Mouse (Mus musculus): ENCODE data around the gene Fam117a.

The Fam117a gene

GRCm38 (mm10) chr11:95336568-95337128 is at the start of gene Fam117a:
Fam117a (plus strand) TSS chr11:95337018.
- DNase-seq (ENCODE audit: low spot score) = peak; percentile 84

DNA sequence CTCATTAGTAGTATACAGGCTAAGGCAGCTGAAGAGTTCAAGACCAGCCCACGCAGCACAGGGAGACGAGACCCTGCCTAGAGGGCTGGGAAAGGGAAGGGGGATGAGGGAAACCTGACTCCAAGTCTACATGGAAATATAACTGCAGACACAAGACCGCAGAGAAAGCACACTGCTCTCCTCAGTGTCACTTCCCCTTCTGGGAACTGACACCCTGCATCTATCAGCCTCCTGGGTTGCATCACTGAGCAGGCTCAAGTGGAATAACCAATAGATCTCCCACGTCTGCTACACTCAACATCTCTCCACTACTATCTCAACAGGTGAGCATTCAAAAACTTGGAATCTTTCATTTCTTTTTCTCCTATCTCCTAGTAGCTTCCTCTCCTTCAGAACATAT is 44.8 kb upstream of the Fam117a start:
- no peak for DNase-seq (ENCODE audit: low spot score)

DNA sequence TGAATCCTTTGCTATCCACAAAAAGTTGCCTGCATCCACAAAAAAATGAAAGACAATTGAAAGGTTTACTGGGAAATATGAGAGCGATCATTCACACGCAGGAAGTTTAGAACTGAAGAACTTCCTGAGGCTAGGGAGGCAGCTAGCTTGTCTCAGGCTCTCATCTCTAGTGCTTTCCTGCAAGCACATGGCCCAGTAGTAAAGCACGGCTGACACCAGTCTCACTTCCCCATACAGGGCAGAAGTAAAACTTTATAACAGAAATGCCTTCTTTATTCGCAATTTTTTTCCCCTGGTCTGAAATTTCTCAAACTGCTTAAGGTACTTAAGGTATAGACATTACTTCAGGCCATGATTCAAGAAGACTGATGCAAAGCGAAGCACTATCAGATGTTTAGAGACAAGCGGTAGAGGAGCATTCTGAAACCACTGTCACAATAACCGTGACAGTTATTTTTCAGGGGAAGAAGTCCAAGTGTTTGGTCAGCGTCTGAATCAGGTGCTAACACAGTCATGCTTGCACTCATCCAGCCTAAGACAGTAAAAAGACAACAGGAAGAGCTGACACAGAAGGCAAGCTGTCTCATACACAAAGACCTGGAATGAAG is 43.7 kb upstream of the Fam117a start:
- DNase-seq (ENCODE audit: low spot score) = no peak

GRCm38 (mm10) chr11:95295736-95296135 is 41.1 kb upstream of the Fam117a start:
- DNase-seq (ENCODE audit: low spot score) = no peak

- no peak for DNase-seq (ENCODE audit: low spot score)
Observed at GRCm38 (mm10) chr11:95298146-95298545, 38.7 kb upstream of the Fam117a start.

DNA sequence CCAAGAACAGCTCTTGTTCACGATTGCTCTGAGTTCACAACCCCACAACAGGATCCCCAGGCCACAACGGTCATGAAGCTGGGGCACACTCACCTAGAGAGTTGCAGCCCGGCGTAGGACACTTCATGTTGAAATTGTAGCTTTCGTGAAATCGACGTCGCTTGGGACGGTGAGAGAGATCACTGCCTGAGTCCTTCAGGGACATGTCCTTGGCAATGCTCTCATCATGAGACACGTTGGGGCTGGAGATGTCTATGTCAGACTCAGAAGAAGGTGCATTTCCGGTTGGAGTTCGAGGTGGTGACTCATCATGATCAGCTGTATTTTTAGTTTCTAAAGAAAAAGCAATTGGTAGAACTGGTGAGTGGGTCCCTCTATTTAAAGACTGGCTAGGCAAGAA is 36.9 kb upstream of the Fam117a start:
- DNase-seq (ENCODE audit: low spot score) = no peak

- no peak for DNase-seq (ENCODE audit: low spot score)
Observed at GRCm38 (mm10) chr11:95301772-95302171, 35.0 kb upstream of the Fam117a start.

DNA sequence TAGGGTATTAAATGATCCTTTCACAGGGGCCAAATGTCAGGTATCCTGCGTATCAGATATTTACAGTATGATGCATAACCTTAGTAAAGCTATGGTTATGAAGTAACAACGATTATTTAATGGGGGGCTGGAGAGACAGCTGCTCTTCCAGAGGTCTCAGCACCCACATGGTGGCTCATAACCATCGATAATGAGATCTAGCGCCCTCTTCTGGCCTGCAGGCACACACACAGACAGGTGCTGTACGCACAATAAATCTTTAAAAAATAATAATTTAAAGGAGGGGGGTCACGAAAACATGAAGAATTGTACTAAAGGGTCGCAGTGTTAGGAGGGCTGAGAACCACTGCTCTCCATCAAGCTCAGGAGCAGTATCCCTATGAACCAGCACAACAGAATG is 31.2 kb upstream of the Fam117a start:
- DNase-seq (ENCODE audit: low spot score) = no peak

DNA sequence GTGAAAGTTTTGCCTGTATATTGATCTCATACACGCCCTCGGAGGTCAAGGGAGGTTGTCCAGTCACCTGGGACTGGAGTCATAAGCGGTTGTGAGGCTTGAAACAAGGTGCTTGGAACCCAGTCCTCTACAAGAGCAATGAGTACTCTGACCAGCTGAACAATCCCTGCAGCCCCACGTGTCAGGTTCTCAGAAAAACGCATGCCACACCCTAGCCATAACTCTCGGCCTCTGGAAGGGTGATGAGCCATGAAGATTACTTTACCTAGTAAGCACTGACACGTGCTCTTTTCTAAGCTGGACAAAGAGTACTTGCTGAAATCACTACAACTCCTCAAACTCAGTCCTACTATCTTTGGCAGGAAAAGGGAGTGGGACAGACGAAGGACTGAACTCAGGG is 29.3 kb upstream of the Fam117a start:
- DNase-seq (ENCODE audit: low spot score) = no peak

DNA sequence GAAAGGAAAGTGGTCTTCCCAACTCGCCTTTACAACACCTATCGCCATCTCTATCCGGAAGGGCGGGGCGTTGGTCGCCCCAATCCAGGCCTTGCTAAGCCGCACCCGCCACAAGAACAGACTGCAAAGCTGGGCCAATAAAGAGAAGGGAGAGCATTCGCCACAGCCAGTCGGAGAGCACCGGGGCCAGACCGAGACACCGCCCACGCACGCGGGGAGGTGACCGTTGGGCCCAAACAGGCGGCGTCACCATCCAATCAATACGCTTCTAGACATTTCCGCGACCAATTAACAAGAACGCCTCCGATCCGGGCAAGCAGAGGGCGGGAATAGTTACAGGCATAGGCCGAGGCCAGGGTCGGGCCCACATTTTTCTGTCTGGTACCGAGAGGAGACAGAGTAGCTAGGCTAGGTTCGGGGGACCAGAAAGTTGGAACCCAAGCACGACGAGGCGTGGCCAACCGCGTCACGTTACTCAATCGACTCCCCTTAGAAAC is 27.3 kb upstream of the Fam117a start:
- peak; percentile 97 for DNase-seq (ENCODE audit: low spot score)

GRCm38 (mm10) chr11:95310007-95310647 is 26.7 kb upstream of the Fam117a start, which contains the start of gene Kat7:
Kat7 (minus strand) TSS chr11:95310246.
- DNase-seq (ENCODE audit: low spot score) = peak; percentile 98

DNA sequence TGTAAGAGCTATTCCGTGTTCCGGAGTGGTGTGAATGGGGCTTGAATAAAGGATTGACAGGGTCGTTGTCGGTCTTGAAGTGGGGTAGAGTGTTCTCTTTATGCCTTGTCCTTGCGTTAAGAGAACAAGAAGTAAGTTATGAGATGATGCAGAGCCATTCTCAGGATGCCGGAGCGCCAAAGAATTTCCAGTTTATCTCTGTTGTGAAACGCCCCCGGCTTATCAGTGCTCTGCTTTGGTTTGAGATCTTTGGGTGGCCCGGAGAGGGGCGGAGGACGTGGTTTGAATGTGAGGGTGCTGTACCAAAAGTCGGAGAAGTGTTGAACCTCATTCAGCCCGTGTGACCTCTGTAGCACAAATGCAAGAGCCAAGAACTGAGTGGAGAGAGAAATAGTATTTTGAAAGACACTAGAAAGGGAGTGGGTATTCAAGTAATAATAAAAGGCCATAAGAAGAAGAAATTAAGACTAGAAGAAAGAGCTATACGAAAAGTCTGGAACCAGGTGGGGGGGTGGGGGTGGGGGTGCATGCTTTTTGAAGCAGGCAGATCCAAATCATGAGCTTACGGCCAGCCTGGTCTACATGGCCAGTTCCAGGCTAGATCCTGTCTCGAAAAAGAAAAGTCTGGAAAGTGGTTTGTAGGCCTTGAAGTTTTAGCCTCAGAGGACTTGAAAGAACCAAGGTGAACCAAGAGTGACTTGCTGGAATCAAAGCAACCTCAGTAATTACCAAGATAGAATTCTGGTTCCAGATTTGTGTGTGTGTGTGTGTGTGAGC is 26.0 kb upstream of the Fam117a start:
- DNase-seq (ENCODE audit: low spot score) = peak; percentile 32

GRCm38 (mm10) chr11:95311425-95311807 is 25.4 kb upstream of the Fam117a start:
- no peak for DNase-seq (ENCODE audit: low spot score)

GRCm38 (mm10) chr11:95315215-95315955 is 21.4 kb upstream of the Fam117a start:
- DNase-seq (ENCODE audit: low spot score) = no peak

GRCm38 (mm10) chr11:95318116-95318515 is 18.7 kb upstream of the Fam117a start:
- DNase-seq (ENCODE audit: low spot score) = no peak

- DNase-seq (ENCODE audit: low spot score) = no peak
Observed at GRCm38 (mm10) chr11:95319506-95319905, 17.3 kb upstream of the Fam117a start.

- no peak for DNase-seq (ENCODE audit: low spot score)
Observed at GRCm38 (mm10) chr11:95320010-95320409, 16.8 kb upstream of the Fam117a start.

GRCm38 (mm10) chr11:95324181-95324580 is 12.6 kb upstream of the Fam117a start:
- DNase-seq (ENCODE audit: low spot score) = no peak

GRCm38 (mm10) chr11:95325832-95326231 is 11.0 kb upstream of the Fam117a start:
- no peak for DNase-seq (ENCODE audit: low spot score)

GRCm38 (mm10) chr11:95326243-95326642 is 10.6 kb upstream of the Fam117a start:
- DNase-seq (ENCODE audit: low spot score) = no peak

GRCm38 (mm10) chr11:95328629-95329028 is 8.2 kb upstream of the Fam117a start:
- no peak for DNase-seq (ENCODE audit: low spot score)

GRCm38 (mm10) chr11:95330662-95331061 is 6.2 kb upstream of the Fam117a start:
- DNase-seq (ENCODE audit: low spot score) = no peak

Measured in urinary bladder, postnatal 14 days (tissue).